Mouse (Mus musculus): Measurements from ENCODE around the gene Atg7.

The Atg7 gene

DNA sequence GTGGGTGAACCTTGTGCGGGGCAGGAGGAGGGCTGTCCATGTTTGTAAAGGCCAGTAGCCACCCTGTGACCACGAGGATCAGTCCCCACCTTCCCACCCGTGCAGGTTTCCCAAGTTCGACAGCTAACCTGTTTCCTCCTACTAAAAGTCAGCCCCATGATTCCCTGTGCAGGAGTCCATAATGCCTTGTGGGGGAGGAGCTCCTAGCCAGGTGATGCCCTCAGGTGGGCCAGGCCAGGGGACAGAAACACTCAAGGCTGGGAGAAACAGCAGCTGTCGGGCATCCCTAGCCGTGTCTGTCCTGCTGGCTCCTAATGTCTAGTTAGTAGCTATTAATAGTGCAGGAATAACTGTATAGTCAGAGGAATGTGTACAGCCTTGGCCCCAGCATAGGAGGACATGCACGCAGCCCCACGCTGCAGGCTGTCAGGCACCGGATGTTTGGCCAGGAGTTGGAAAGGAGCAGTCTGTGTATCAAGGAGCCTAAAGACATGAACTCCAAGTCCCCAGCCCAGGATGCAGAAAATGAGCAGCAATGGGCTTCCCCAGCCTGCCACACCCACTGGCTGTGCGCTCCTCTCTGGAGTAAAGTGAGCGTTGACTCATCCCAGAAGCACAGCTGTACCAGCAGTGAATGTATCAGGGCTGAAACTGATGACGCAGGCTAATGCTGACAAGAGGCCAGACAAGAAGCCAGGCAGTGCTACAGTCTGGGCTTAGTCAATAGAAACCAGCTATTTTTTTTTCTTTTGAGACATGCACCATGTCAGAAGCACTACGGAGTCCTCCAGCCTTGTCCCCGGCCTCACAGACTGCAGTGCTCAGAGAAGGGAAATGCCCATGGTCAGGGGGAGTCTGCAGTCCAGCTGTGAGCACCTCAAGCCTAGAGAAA is 218.0 kb downstream of the Atg7 start:
- no peak for DNase-seq

DNA sequence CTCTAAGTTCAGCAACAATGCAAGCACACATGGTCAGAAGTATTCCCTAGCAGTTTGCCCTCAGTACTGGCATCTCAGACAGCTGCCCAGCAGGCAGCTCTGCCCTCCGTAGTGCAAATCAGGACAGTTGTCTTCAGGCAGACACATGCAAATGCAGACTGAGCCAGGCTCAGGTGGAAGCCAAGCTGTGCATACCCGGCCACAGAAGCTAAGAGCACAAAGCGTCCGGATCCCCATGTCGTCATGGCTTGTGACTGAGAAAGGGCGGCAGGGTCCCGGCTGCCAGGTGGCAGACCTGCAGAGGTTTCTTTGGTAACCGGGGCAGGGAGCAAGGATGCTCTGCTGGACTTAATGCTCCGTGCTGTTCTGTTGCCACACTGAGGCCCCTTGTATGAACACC is 218.7 kb downstream of the Atg7 start:
- no peak for DNase-seq

DNA sequence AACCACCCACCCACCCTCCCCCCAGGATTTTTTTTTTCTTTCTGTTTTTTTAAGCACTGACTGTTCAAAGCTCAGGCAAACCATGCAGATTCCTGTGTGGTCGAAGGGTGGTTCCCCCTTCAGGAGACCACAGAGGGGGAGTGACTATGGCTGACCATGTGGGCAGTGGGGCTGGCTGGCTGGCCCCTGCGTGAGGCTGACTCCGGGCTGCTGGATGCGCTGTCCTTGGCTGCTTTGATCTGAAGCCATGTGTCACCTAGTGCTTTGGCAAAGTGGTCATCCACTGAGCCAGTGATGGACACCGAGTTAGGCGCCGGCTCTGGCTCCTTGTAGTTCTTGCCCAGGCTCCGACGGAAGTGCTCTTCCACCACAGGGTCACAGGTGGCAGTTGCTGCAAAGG is 219.1 kb downstream of the Atg7 start:
- no peak for DNase-seq

DNA sequence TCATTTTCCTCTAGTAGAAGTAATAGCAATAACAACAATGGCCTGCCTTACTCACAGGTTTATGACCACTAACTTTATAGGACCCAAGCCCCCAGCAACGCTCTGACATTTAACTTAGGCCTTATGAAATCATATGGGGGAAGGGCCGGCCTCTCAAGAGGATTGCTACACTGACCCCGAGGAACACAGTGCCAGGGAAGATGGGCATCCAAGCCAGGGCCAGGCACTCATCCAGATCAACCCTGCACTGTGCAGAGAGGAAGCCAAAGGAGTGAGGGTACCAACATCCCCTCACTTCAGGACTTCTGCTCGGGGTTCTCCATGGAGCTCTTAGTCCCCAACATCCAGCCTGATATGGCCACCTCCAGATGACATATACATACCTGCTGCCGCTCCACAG is 220.6 kb downstream of the Atg7 start:
- peak in 1 of 2 experiments; percentile 53 for DNase-seq

DNA sequence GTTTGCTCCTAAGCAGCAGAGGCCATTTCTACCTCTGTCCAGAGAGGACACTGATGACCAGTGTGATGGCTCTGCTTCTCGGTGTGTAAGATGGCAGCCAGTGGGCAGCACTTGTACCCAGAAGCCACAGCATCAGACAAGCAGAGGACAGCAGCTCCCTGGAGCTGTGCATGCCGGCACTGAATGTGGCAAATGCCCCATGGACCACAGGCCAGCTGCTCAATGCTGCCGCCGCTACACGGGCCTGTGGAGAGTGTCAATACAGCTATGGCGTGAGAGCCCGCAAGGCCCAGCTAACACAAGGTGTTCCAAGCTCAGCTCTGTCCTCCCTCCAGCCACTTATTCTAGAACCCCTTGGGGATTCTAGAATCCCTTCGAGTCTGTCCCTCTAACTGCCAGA is 221.5 kb downstream of the Atg7 start:
- DNase-seq = no peak

DNA sequence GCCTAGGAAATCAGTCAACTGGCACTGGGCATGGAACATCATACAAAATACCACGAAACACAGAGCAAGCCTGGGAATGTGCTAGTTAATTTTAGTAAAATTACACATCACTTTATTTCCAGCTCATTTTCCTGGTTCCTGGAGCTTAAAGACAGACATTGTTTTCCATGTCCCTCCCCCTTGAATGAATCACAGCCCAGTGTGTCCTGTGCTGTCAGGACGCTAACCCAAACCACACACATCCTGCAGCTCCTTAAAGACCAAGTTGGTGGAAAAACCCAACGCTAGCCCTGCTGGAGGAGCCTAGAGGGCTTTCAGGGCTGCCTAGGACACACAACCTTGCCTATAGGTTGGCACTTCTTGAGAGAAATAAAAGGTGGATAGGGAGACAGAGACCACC is 223.2 kb downstream of the Atg7 start:
- no peak for DNase-seq

DNA sequence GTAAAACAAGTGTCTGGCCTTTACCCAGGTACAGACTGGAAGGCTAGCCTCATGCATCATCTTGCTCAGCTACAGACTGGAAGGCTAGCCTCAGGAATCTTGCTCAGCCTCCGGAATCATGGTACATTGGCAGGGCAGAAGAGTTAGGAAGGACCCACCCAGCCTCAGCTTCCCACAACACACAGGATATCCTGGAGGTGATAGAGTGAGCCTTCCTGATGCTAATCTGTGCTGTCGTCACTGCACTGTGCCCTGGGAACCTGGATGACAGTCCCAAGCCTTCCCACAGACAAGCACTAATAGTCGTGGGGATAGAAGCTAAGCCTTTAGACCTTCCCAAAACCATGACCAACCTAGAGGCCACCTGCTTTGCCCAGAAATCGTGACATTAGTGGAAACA is 223.7 kb downstream of the Atg7 start:
- peak in 1 of 2 experiments; percentile 67 for DNase-seq

DNA sequence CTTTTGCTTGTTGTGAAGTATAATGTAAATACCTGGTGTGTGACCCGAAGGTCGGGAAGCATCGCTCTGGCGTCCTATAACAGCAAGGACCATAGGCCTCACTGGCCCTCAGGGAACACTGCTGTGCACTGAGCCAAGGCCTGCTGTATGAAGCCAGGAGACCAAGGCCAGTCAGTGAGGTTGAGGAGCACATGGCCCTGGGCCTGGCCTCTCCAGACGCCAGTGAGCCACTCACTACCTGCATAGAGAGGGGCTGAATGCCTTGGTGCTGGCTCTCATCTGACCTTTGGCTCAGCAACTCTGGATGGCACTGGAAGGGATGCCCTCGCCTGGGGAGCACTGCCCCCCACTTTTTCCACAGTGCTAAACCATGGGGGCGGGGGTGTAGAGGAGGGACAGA is 225.8 kb downstream of the Atg7 start:
- peak in 1 of 2 experiments; percentile 44 for DNase-seq

DNA sequence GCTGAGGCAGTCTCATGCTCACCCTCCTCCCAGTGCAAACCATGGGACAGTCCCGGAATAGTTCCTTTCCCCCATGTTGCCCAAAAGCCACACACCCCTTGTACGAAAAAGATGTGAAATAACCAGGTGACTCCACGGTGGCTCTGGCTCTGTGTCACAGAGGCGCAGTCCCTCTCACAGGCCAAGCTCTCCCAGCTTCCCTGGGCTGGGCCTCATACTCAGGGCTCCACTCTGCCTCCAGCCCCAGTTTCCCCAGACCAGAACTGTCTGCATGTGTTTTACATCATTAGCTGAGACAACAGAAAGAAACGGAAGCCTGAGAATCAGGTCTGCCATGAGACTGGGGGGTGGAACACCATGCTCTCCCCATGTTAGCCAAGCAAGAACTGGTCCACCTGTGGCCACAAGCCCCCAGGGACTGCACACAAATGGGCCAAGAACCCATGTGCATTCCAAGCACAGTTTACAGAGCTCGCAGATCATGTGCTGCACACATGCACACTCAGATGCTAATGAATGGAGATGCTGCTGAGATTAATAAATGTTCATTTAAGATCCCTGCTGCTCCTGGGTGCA is 226.7 kb downstream of the Atg7 start:
- no peak for DNase-seq

DNA sequence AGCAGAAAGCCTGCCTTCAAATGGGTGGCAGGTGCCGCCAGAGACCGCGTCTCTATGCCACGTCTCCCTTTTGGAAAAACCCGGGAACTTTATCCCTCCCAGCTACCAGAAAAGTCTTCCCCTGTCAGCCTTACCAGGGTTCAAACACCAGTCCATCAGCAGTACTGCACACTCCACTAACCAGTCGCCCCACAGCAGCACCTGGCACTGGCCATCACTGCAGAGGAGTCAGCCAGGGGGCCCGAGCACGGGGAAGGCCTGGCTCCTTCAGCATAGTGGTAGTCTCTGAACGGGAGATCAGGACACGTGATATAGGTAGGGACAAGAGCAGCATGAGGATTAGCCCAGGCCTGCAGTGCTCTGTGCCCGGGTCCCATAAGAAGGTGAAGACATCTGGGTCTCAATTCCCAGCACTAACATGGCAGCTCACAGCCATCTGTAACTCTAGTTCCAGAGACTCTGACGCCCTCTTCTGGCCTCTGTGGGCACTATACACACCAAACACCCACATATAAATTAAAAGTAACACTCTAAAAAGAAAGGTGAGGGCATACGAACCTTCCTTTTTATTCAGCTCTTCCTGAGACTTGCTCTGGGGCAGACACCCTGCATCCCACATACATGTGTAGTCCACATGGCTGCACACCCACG is 228.2 kb downstream of the Atg7 start:
- no peak for DNase-seq

DNA sequence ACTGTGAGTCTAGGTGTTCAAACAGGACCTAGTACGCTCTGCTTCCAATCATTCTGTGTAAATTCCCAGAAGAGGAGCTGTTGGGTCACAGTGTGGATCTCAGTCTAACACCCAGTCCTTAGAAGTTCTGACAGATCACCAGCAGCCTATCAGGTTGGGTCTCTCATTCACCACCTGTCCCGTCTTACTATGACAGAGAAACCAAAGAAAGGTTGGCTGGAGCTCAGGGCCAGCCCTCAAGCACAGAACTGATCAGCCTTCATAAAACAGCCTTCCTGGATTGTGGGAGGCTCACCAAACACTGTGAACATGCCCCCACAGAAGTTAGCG is 230.9 kb downstream of the Atg7 start:
- DNase-seq = no peak

DNA sequence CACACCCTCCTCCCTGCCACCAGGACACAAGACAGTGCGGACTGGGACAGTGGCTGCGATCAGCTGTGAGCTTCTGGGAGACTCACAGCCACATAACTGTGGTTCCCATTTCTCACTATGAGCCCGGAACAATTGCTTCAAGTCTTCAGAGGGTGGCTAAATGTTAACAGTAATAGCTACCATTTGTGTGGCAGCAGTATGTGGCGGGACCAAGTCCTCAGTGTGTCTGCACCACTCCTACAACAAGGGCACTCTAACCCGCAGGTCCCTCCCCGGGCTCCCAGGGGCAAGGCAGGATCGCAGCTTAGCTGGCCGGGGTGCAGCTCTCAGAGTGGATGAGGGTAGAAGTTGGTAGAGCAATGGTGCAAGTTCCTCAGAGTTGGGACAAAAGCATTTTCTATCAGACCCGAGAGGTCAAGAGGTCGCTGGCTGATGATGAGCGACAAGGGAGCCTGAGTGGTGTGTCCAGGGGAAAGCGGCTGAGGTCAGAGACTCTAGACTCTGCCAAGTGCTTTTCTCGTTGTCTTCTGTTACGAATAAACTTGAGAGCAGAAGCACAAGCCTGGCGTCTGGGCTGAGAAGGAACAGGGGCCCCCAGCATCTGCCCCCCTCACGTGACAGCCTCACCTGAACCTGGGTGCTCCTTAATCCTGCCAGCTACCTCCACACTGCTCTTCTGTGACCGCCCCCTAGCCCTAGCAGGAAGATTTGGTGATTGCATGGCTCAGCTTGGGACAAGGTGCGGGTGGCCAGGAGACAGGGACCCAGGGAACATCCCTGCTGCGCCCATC is 231.4 kb downstream of the Atg7 start:
- peak; percentile 58 to 80 for DNase-seq

DNA sequence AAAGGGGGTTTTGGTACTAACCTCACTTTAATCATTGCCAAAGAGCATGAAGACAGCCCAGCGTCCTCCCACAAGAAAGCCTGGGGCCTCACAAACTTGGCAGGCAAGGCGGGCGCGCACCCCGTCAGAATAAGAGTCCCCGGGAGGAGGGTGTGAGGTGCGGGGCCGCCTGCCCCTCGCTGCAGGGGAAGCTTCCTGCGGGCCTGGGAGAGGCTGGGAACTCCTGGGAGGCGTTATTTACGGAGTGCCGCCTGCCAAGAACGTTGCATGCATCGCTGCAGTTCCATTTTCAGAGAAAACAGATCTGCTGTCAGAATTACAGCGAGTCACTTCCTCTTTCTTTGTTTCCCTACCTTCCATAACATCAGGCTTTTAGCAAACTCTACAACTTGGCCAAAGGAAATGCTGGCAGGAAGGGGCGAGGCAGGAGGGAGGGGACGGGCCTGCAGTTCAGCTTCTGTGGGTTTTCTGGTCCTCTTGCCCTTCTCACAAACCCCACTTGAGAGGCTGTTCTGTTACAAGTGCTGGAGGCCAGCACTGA is 232.2 kb downstream of the Atg7 start:
- DNase-seq = peak; percentile 96 to 98

DNA sequence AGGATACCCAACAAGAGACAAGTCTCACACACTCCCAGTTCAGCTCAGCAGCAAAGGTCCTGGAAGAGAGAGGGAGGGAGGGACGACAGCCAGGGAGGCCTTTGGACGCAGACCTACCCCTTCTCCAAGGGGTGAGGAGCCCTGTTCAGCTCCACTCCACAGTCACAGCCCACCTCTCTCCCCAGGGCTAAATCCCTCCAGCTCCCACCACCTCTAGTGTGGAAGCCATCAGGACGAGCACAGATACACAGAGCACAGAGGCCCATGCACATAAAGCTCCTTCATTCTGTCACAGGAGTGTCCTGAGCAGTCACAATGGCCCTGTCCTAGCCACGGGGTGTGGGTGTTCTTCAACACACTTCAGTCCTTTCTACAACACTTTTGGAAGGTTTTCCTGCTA is 233.1 kb downstream of the Atg7 start:
- no peak for DNase-seq

DNA sequence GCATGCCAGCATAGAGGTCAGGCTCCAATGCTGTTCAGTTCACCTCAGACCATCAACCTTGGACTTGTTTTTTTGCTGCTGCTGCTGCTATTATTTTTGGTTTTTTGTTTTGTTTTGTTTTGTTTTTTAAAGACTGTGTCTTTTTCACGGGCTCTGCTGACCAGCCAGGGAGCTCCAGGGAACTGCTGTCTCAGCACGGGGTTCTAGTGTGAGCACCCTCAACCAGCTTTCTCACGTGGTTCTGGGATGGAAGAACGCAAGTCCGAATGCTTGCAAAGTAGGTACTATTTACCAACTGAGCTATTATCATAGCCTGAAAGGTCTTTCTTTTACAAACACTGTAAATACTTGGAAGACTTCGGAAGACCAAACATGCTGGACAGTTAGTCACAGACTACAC is 233.6 kb downstream of the Atg7 start:
- peak; percentile 69 to 77 for DNase-seq

DNA sequence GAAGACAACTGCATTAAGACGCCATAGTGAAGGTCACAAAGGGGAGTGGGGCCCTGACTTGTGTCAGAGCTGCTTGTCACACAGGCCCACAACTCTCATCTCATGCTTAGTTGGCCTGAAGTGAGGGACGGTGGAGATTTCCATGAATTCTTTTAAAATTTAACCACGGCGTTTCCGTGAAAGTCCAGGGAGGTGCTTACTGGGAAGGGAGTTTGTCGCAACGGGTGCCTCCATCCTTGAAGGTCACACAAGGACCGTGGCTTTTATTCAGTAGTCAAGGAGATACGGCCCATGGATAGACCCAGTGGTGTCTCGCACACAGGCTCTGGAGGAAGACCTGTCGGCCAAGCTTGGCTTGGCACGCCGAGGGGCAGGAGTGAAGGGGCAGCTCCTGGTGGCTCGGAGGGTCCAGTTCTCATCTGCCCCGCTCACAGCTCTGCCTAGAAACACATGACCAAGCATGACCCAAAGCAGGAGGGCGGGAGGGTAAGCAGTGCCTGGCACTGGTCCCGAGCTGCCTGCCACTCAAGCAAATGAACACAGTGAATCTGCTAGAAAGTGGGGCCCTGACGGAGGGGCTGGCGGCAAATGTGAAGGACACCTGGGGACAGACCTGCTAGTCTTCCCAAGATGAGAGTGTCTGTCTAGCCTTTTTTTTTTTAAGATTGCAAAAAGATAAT is 236.1 kb downstream of the Atg7 start:
- DNase-seq = peak; percentile 88 to 93

DNA sequence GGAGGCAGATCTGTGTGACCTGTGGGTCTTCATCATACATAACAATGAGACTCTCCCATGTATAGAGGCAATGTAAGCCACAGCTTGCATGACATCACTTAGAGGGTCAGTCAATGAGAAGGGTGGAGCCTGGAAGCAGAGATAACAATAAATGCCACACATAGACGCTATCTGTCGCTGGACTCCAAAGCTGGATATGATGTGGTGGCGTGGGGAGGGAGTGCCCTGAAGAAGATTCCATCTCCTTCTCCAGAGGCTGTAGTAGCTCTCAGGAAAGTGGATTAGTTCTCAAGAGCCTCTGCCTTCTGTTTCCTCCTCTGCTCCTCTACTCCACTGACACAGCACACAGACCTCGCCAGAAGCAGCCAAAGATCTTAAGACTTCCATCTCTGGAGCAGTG is 237.9 kb downstream of the Atg7 start:
- DNase-seq = no peak

DNA sequence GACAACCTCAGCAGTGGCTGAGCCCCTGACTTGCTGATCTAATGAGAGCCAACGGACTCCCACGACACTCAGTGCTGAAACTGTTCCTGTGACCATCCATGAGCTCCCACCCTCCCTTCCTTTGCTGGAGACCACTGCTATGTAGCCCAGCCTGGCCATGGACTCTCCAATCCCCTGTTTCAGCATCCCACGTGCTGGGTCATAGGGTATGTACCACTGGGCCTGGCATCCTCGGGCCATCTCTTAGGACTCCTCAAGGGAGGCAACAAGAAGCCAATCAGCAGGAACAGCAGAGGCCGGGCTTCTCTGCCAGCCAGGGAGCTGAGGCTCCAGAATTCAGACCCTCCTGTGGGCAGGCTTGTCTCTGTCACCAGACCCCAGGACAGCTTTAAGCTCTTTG is 239.3 kb downstream of the Atg7 start:
- DNase-seq = no peak

DNA sequence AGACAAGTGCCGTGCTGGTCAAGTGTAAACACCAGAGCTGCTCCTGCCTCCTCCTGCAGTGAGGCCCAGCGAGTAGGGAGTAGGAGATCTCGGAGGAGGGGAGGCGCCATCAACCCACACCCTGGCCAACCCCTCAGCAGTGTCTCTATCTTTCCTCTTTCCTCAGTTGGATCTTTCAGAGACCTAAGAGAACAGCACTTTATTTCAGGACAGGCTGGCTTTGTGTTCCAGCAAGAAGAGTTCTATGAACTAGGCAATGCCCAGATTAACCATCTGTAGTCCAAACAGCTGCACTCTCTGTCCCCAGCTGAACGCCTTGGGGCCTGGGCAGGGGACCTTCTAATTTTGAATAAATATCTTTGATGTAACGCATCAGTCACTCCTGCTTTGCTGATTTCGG is 239.8 kb downstream of the Atg7 start:
- no peak for DNase-seq

DNA sequence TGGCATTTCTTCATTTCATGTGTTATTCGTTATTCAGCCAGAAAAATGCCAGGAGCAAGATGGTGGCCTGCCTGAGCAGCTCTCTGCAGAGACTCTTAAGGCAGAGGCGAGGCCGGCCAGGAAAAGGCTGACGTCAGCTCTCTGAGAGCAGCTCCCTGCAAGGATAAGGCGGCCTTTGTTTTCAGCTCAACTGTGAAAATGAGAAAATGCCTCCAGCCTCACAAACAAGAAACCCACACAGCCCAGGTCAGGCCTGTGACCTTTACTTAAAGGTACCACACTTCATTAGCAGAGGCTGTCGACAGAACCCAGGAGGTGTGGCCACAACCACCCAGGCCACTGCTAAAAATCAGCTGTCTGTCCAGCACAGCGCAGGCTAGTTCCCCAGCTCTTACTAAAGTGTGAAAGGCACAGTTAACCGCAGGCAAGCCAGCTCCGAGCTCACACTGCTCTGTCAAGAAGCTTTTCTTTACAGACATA is 240.4 kb downstream of the Atg7 start:
- peak; percentile 87 to 93 for DNase-seq

DNA sequence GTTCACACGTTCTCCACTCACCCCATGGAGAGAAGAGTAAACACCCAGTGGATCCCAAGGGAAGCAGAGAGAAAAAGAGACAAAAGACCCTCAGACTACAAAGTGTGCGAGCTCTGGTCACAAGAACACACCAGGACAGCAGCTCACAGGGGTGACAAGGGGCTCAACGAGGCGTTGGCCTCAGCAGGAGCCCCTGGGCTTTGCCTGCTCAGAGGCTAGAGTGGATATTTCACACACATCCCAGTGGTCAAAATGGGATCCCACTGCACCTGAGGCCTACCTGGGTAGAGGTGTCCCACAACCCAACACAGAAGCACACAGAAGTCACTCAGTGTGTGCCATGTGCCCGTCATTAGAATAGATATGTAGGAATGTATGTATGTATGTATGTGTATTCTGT is 242.2 kb downstream of the Atg7 start:
- DNase-seq = no peak

DNA sequence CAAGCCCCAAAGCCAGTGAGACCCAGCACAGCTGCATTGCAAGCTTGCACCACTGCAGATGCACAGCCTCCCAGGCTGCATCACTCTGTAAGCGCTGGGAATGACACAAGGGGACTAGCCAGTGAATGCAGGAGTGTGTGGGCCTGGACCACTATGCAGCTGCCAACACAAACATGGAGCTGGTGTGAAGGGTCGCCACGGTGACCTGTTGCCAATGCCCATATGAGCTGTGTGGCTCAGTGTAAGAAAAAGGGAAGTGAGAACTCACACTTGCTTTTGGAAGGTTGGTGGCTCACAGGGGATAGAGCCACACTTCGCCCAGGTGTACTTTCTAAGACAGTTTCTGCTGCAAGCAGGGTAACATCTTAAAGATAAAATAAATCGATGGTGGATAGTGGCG is 243.1 kb downstream of the Atg7 start:
- DNase-seq = no peak

All from kidney, postnatal 25 days (tissue).